Mouse (Mus musculus): Measurements from ENCODE around the gene Prr7.

GRCm38 (mm10) chr13:55474621-55475069 lies 10.6 kb downstream of the Prr7 start:
- TF ChIP-seq CTCF (conservative IDR thresholded peaks at IDR 0.05; ENCODE audit: insufficient read depth, insufficient read length, low read depth, low read length) (no peak), POLR2A (IDR thresholded peaks at IDR 0.05; ENCODE audit: low read depth, low read length) (no peak)
